Mouse (Mus musculus) lung, postnatal 36 days (tissue): ENCODE measurements around the gene Aifm2.

Experiments
- DNase-seq: peaks from one replicate; pipeline ENCODE4 v3.0.0; 2022; ENCODE audit warnings: mixed read lengths

The Aifm2 gene

GRCm38 (mm10) chr10:61781461-61782128 lies 66.5 kb downstream of the Aifm2 start:
- DNase-seq: no peak

DNA sequence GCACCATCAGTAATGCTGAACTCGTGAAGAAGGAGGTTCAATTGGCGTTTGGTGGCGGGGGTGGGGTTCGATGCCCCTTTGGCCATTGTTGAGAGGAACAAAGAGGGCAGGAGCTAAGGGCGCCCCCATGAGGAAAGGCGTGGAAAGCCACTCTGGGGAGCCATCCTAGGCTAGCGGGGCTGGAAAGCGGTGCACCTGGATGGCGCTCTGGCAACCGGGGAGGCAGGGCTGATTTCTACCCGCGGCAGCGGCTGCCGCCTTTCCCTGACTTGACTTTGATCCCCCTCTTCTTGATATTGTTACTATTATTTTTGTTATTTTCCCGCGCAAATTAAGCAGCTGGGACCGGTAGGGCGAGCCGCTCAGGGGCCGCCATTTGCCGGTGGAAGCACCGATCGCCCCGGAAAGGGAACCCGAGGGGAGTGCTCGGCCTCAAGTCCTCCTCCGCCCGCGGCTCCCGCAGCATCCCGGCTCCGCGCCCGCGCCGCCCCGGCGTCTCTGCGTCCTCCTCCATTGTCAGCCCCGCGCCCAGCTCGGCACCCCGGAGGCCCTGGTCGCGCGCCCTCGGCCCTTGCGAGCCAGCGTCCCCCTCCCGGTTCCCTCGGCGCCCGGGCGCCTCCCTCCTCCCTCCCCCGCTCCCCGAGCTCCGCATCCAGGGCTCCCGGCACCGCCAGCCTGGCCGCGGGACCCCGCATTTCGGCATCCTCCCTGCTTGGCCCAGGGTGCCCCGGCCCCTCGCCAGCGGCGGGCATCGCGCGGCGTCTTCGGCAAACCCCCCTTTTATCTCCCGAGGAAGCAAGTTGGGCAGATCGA lies 67.9 kb downstream of the Aifm2 start:
- peak; percentile 70 for DNase-seq

DNA sequence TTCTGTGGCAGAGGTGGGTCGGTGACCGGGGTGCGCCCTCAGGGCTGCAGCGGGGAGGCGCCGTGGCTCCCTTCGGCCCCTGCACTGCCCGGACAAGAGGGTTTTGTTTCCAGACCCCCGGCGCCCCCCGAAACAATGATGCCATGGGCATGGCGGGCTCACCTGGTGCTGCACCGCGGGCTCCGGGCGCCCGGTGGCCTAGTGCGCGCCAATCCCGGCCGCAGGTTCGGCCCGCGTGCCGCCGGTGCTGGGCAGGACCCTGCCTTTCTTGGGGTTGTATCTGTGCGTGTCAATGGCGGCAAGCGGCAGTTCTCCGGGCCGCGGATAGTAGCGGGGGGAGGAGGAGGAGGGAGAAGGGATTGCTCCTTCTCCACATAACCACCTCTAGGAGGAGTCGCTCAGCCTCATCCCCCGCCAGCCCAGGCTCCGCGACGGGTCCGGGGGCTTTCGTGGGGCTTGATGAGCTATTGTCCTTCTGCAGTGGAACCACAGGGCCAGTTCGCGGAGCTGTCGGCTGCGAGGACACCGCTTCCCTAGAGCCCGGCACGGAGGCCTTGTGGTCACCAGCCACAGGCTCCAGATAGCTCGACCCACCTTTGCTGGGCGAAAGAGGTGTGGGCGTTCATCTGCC lies 68.7 kb downstream of the Aifm2 start, which contains the start of gene H2afy2:
TSS of gene H2afy2 (minus strand) at position 527 of the 631 bp plus-strand sequence.
- DNase-seq: peak; percentile 58

DNA sequence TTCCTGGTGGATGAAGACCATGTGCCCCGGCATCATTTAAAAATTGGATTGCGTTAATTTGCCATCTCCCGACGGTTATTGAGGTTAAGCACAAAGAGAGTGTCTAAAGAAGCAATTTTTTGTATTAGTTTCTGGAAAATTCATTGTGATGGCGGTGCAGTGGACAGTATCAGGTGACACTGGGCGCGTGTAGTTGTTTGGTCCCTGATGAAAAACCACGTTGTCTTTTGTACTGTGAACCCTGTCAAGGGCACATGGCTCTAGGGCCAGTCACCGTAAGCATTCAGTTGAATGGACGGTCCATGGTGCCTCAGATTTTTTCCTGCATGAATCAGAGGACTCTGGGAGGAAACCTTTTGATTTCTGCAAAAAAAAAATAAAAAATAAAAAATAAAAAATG lies 69.4 kb downstream of the Aifm2 start:
- no peak for DNase-seq

DNA sequence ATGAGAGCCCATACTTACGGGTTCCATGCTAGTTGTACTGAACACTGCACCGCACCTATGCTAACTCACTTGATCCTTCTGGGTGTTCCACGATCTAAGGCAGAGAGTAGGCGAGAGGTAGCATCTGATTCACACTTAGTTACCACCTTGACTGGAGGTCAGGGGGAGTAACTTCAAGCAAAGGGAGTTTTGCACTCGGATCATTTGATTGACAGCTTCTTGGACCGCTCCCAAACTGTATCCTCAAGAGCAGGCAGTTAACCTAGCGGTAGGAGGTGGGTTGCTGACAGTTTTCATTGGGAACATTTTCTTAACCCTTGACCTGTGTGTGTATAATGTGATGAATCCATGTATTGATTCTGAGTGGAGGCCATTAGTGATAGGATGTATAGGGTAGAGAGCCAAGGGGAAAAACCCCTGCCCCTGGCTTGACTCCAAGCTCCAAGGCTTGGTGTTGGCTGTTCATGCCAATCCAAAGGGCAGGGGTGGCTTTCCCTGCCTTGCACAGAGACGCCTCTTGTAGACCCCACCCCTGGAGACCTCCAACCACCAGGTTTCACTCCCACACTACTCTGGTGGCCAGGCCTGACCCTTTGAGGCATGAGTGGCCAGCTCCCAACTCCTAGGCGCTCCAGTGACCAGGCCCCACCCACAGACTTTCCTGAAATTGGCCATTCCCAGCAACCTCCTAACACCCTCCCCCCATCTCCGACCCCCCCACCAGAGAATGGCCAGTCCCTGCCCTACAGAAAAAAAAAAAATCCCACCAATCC lies 72.7 kb downstream of the Aifm2 start:
- DNase-seq: no peak

DNA sequence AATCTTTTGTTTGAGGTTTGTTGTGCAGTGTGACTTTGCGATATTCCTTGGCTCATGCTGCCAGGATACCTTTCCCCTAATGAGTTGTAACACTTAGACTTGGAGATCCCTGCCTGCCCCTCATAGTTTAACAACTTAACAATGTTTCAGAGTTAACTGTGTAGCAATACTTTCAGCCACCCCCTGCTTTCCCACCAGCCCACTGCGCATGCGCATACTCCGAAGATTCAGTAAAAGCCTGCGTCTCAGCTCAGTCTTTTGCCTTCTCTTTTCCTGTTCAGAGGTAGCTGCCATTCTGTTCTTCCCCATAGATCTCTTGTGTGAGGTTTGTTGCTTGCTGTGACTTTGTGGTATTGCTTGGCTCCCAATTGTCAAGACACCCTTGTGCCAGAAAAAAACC lies 73.4 kb downstream of the Aifm2 start:
- DNase-seq: no peak
